Mouse (Mus musculus) liver, adult 2 months (tissue): ENCODE results near the gene Tmem263.

ENCODE experiments used
- CTCF ChIP-seq: fragments of 200-500 bp; IDR thresholded peaks from 2 replicates; pipeline ENCODE4 v1.5.1; 2011; ENCODE audit warnings: low read depth, low read length, control low read depth
- POLR2A ChIP-seq: fragments of 200-500 bp; IDR thresholded peaks from 2 replicates; pipeline ENCODE4 v1.6.1; 2011; ENCODE audit warnings: low read length, control low read depth; ENCODE audit not compliant: insufficient read depth; ENCODE audit errors: extremely low read depth

DNA sequence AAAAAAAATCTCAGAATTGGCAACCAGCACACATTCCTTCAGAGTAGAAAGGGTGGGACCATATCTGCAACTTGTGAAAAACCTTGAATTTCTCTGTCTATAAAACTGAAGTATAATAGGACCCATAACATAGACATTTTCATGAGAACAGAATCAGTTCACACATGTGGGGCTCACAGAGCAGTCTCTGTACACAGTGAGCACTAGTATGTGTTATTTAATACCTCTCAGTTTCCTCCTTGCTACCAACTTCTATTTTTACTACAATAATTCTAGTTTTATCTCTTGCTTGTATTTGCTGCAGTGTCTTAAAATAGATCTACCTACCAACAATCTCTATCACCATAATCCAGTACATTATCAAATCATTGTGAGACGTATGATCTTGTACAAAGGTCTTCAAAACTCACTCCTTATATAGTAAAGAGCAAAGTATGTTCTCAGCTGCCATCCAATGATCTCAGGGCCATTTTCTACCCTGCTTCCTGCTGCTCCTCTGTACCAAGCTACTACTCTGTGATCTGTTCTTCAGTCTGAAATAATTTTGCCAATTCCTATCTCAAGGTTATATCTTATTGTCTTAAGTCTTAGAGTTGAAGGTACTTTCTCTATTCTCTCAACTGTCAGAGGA lies 57.7 kb downstream of the Tmem263 start:
- TF ChIP-seq CTCF (no peak), POLR2A (no peak)
